Mouse (Mus musculus) intestine, postnatal 0 days (tissue): ENCODE measurements around the gene BC030499. TPM values are rescaled to one million over a fixed set of nuclear protein-coding genes. Genes with fewer than 3 reads are reported as not detected.
"Not testable (repeated sequence)": the region's sequence is repeated elsewhere in the genome, so short reads cannot be mapped to it uniquely, and the experiment has no call there.

Source experiments
- ATAC-seq: fragments of 200-750 bp; cut with Nextera tagmentation; 2 replicates; pipeline ENCODE4 v1.8.0; 2017; ENCODE audit warnings: mild to moderate bottlenecking, moderate TSS enrichment, moderate library complexity
- H3K27ac ChIP-seq: fragments of 300-500 bp; sonication (generic); 2 replicates; pipeline ENCODE4 v1.5.1; 2014; ENCODE audit warnings: mild to moderate bottlenecking, low read depth, low read length, moderate library complexity
- H3K27me3 ChIP-seq: fragments of 300-500 bp; sonication (generic); replicated peaks from 2 replicates; pipeline ENCODE4 v1.6.1; 2014; ENCODE audit warnings: low read length, mixed read lengths; ENCODE audit not compliant: control insufficient read depth, insufficient read depth
- H3K36me3 ChIP-seq: fragments of 300-500 bp; sonication (generic); 2 replicates; pipeline ENCODE4 v1.6.1; 2014; ENCODE audit warnings: mild to moderate bottlenecking, moderate library complexity; ENCODE audit not compliant: control insufficient read depth, insufficient read depth
- H3K4me1 ChIP-seq: fragments of 300-500 bp; sonication (generic); replicated peaks from 2 replicates; pipeline ENCODE4 v1.6.1; 2014; ENCODE audit warnings: antibody characterized with exemption, low read length, mixed read lengths; ENCODE audit not compliant: control insufficient read depth, insufficient read depth
- H3K4me2 ChIP-seq: fragments of 300-500 bp; sonication (generic); replicated peaks from 2 replicates; pipeline ENCODE4 v1.6.1; 2014; ENCODE audit warnings: low read depth, mild to moderate bottlenecking, moderate library complexity
- H3K4me3 ChIP-seq: fragments of 300-500 bp; sonication (generic); 2 replicates; pipeline ENCODE4 v1.5.1; 2014; ENCODE audit warnings: low read depth, low read length
- H3K9ac ChIP-seq: fragments of 300-500 bp; sonication (generic); 2 replicates; pipeline ENCODE4 v1.6.1; 2014; ENCODE audit warnings: mild to moderate bottlenecking, low read depth, low read length
- H3K9me3 ChIP-seq: fragments of 300-500 bp; sonication (generic); 2 replicates; pipeline ENCODE4 v1.6.1; 2016; ENCODE audit warnings: mixed run types; ENCODE audit not compliant: control insufficient read depth
- CTCF ChIP-seq: sonication (generic); IDR thresholded peaks from 2 replicates; pipeline ENCODE4 v1.5.1; 2016; ENCODE audit warnings: low read depth, mild to moderate bottlenecking, control low read depth, antibody characterized with exemption, moderate library complexity
- WGBS: fragments of 180-500 bp; shearing (Covaris S2); extraction: QIAGEN DNeasy Blood & Tissue Kit; methylation state at CpG from one replicate; pipeline ENCODE4 v1.1.7; 2014; 5-methylcytosine and 5-hydroxymethylcytosine counted together
- polyA plus RNA-seq: library from polyadenylated mRNA; unstranded; fragments of >200 nt; fragmentation: Nextera tagmentation; extraction: Ambion mirVana; gene quantifications from 2 replicates; pipeline ENCODE4 v1.2.1, GENCODE M21; 2015

The BC030499 gene
- polyA plus RNA-seq, 1 experiment from 2014 or later = 0.07 TPM

DNA sequence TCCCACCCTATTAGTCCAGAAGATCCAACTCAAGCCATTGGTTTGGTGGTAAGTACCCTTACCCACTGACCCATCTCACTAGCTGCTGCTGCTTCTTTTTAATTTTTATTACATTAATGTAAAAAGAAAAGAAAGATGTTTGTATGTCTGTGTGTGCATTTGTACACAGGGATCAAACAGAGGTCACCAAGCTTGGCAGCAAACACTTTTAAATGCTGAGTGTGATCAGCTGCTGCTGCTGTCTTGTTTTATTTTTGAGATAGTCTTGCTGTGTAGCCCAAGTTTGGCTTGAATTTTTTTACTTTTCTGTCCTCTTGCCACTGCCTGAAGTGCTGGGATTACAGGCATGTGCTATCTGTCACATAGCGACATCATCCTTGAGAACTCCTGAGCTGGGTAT lies 15.0 kb upstream of the BC030499 start:
- 100% methylated on average over 1 of the region's 1 CpGs for WGBS

DNA sequence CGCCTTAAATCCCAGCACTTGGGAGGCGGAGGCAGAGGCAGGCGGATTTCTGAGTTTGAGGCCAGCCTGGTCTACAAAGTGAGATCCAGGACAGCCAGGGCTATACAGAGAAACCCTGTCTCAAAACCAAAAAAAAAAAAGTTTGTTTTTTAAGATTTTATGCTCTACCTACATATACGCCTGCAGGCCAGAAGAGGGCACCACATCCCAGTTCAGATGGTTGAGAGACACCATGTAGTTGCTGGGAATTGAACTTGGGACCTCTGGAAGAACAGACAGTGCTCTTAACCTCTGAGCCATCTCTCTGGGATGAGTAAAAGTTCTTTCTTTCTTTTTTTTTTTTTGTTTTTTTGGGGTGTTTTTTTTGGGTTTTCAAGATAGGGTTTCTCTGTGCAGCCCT lies 14.5 kb upstream of the BC030499 start:
- ATAC-seq, H3K4me1 ChIP-seq, H3K27ac ChIP-seq, H3K27me3 ChIP-seq, H3K9me3 ChIP-seq, H3K4me3 ChIP-seq, H3K9ac ChIP-seq, H3K4me2 ChIP-seq: not testable (repeated sequence)
- peaks cover 97% of the 10 kb centered on the region for H3K36me3 ChIP-seq
- 96% methylated on average over 4 of the region's 4 CpGs for WGBS
- peak; percentile 53 for TF ChIP-seq CTCF

More for the DNA sequence above, 15.0 kb upstream of the BC030499 start:
- no peak for ATAC-seq
- Histone ChIP-seq H3K36me3 (peaks cover 97% of the 10 kb centered on the region), H3K9ac (no peak overlapping the region), H3K4me2 (no peak overlapping the region), H3K27ac (no peak overlapping the region), H3K4me3 (no peak overlapping the region), H3K4me1 (no peaks in the 10 kb centered on the region), H3K9me3 (no peaks in the 10 kb centered on the region), H3K27me3 (no peaks in the 10 kb centered on the region)
- TF ChIP-seq CTCF = no peak

DNA sequence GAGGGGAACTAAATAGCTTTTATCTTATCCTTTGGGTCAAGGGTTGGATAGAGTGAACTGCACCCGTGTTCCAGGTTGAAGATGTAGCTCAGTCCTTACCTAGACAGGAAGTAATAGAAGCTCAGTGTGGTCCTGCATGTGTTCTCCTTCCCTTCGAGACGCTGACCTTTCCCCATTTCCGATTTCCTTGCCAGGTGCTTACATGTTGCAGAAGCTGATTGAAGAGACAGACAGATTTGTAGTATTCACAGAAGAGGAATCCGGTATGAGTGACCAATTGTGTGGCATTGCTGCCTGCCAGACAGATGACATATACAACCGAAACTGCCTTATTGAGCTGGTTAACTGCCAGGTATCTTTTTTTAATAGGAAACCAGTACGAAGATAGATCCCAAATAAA lies 11.8 kb upstream of the BC030499 start:
- no peaks in the 10 kb centered on the region for H3K9me3 ChIP-seq
- no peak for ATAC-seq
- H3K9ac ChIP-seq = no peak overlapping the region
- peaks cover 96% of the 10 kb centered on the region for H3K36me3 ChIP-seq
- H3K4me3 ChIP-seq = no peak overlapping the region
- H3K27me3 ChIP-seq = no peaks in the 10 kb centered on the region
- WGBS = 65% methylated on average over 7 of the region's 7 CpGs
- no peak for TF ChIP-seq CTCF
- H3K4me2 ChIP-seq = no peak overlapping the region
- H3K4me1 ChIP-seq = no peaks in the 10 kb centered on the region
- no peak overlapping the region for H3K27ac ChIP-seq

DNA sequence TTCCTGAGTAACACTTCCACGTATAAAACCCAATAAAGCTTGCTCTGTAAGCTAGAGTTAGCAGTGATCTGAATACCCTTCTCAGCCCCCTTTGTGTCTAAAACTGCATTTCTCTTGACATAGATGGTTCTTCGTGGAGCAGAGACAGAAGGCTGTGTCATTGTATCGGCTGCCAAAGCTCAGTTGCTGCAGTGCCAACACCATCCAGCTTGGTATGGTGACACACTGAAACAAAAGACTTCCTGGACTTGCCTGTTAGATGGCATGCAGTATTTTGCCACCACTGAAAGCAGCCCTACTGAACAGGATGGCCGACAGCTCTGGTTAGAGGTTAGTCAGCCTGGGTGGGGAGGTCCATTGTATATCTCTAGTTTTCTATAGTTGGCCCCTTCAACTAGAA lies 11.1 kb upstream of the BC030499 start:
- Histone ChIP-seq H3K36me3 (peaks cover 96% of the 10 kb centered on the region), H3K9ac (no peak overlapping the region), H3K27ac (no peak overlapping the region), H3K4me2 (no peak overlapping the region), H3K27me3 (no peaks in the 10 kb centered on the region), H3K4me3 (no peak overlapping the region), H3K4me1 (no peaks in the 10 kb centered on the region), H3K9me3 (no peaks in the 10 kb centered on the region)
- ATAC-seq = no peak
- TF ChIP-seq CTCF = no peak
- 91% methylated on average over 4 of the region's 4 CpGs for WGBS

DNA sequence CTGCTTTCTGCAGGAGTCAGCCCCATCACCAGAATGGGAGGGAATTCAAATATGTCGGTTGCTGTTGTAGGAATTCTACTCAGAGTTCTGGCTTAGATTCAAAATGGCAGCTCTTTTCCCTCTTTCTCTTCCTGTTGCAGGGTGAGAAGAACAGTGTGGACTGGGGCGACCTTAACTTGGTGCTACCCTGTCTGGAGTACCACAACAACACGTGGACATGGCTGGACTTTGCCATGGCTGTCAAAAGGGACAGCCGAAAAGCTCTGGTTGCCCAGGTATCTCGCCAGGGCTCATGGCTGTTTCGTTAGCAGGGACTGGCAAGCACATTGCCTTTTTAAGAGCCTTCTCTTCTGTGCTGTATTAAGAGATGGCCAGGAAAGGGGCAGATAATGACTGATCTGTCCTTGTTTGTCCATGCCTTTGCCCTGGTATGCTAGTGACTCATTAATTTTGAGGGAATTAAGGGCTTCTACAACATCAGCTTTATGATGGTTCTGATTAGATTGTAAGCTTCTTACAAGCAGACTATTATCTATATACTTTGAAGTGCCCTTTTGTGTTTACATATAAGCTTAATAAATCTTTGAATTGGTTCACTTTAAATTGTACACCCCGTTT lies 1.4 kb upstream of the BC030499 start:
- H3K36me3 ChIP-seq = peaks cover 80% of the 10 kb centered on the region
- peak; percentile 44; the same call in 1 of the 2 replicates for ATAC-seq
- H3K4me1 ChIP-seq = no peaks in the 10 kb centered on the region

DNA sequence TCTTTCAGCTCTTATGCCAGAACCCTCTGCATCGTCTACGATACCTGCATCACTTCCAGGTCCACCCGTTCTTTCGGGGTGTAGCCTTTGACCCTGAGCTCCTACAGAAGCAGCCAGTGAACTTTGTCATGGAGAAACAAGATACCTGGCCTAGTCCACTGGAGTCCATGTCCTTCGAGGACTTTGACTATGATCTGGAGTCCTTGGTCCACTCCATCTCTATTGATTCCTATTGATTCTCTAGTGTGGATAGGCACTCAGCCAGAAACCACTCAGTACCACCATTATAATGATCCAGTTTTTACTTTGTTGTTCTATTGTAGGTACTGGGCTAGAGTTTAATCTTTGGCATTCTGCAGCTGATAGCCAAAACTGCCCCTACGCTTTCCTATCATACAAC lies 3.9 kb downstream of the BC030499 start:
- Histone ChIP-seq H3K27ac (no peak overlapping the region), H3K4me2 (no peak overlapping the region), H3K36me3 (peaks cover 28% of the 10 kb centered on the region), H3K4me1 (no peaks in the 10 kb centered on the region), H3K27me3 (no peaks in the 10 kb centered on the region), H3K9me3 (no peaks in the 10 kb centered on the region), H3K9ac (no peak overlapping the region), H3K4me3 (no peak overlapping the region)
- 78% methylated on average over 6 of the region's 6 CpGs for WGBS
- TF ChIP-seq CTCF = no peak
- 0 out of 2 replicates have a peak, but pooled peaks have one; percentile 33 for ATAC-seq

More for the DNA sequence above, 1.4 kb upstream of the BC030499 start:
- Histone ChIP-seq H3K9me3 (no peaks in the 10 kb centered on the region), H3K9ac (no peak overlapping the region), H3K27ac (peak overlapping the region; percentile 1; the same call in 1 of the 2 replicates), H3K4me2 (no peak overlapping the region), H3K27me3 (no peaks in the 10 kb centered on the region), H3K4me3 (no peak overlapping the region)
- 52% methylated on average over 7 of the region's 7 CpGs for WGBS
- TF ChIP-seq CTCF = no peak

DNA sequence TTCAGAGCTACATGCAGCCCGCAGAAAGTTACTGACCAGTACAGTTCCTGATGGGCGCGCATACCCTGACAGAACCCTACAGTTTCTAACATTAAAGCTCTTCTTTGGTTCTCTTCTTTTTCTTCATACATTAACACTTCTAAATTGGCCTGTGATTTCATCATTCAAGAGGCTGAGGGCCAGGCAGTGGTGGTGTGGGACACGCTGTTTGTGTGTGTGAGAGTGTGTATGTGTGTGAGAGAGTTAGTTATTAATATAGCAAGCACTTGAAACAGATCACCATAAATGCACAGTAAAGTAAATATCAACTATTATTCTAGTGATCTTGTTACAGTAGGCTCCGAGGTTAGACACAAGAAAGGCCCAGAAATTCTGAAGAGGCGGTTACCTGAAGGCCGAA lies 10.3 kb downstream of the BC030499 start:
- Histone ChIP-seq H3K36me3 (peaks cover 15% of the 10 kb centered on the region), H3K27me3 (no peaks in the 10 kb centered on the region), H3K4me3 (peak overlapping the region; percentile 87), H3K9ac (peak overlapping the region; percentile 47; the same call in 1 of the 2 replicates), H3K27ac (no peak overlapping the region), H3K4me2 (peak overlapping the region; percentile 93), H3K9me3 (no peaks in the 10 kb centered on the region), H3K4me1 (no peaks in the 10 kb centered on the region)
- ATAC-seq = peak; percentile 26; the same call in 1 of the 2 replicates
- WGBS = 65% methylated on average over 7 of the region's 7 CpGs
- no peak for TF ChIP-seq CTCF
